Mouse (Mus musculus): ENCODE measurements around the gene Aldh1a3. TPM values are rescaled to one million over a fixed set of nuclear protein-coding genes. Genes with fewer than 3 reads are reported as not detected.

The Aldh1a3 gene
- polyA plus RNA-seq, 1 experiment from 2014 or later: 7.3 TPM

DNA sequence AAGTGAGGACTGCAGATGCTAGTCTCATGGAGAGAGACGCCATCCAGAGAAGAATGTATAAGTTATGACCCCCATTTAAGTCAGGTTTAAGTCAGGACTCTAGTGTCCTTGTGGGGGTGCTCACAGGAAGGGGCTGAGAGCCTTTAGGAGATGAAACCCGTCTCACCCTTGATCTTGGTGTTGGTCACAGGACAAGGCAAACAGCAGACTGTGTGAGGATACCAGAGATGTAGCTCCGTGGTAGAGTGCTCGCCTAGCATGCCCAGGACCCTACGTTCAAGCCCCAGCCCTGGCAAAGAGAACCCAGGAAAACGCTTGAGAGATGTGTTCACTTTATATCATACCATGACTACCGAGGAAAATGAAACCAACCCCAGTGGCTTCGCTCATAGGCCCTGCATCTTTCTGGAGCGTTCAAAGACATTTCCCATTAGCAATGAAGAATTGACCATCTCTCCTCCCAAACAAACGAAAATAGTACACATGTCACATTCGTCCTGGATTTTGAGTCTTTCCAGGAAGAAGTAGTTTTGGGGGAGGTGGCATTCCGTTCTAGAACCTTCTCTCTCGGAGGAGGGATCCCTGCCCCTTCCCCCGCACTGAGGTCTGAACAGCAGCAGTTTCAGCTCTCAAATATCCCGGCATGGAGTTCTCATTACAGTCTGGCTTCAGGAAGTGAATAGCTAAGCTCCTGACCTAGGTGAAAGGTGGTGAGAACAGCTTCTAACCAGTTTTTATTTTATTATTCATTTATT lies 21.6 kb upstream of the Aldh1a3 start:
- H3K9ac ChIP-seq (replicated peaks; ENCODE audit: low read depth, low read length): no peak overlapping the region
- no peak overlapping the region for H3K4me3 ChIP-seq (replicated peaks; ENCODE audit: low read length)
- ATAC-seq: no peak
- H3K4me1 ChIP-seq (replicated peaks; ENCODE audit: control insufficient read depth, insufficient read depth, low read length): peaks cover 7% of the 10 kb centered on the region
- no peaks in the 10 kb centered on the region for H3K36me3 ChIP-seq (ENCODE audit: control insufficient read depth, insufficient read depth)
- WGBS: 78% methylated on average over 15 of the region's 15 CpGs
- no peaks in the 10 kb centered on the region for H3K27me3 ChIP-seq (replicated peaks; ENCODE audit: control insufficient read depth, insufficient read depth, low read length)
- H3K9me3 ChIP-seq (ENCODE audit: control insufficient read depth, low read length): no peaks in the 10 kb centered on the region
- H3K4me2 ChIP-seq (ENCODE audit: low read length): no peak overlapping the region
- H3K27ac ChIP-seq (ENCODE audit: low read length): no peak overlapping the region

DNA sequence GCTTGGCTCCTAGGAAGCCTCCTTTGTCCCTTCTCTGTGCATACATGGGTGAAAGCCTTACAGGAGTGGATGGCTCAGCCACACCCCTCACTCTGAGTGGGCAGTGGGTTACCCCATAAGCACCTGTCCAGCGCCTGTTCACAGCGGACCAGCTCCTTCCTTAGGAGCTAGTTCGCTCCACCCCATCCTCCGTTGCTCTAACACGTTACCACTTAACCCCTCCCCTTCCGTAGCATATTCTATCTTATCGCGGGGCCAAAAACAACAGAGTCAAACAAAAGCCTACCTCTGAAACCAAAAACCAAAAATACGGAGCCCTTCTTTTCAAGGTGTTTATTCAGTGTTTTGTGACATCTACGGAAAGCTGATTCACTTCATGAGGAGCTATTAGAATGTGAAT lies 21.0 kb upstream of the Aldh1a3 start:
- 54% methylated on average over 10 of the region's 10 CpGs for WGBS
- H3K9ac ChIP-seq (replicated peaks; ENCODE audit: low read depth, low read length): no peak overlapping the region

DNA sequence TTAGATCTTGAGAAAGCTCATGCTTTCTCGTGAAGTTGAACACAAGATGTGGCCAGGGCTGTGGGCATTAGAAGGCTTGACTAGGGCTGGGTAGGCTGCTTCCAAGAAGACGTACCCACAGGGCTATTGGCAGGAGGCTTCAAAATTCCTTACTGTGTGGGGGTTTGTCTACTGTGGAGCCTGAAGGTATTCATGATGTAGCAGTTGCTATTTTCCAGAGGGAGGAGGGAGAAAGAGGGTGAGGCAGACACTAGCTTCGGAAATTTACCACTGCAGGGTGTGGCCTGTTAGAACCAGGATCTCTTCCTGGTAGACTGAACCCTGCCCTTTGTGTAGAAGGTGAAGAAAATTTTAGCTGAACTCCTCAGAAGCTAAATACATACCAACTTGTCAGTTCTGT lies 19.5 kb upstream of the Aldh1a3 start:
- Histone ChIP-seq H3K27ac (ENCODE audit: low read length) (no peak overlapping the region), H3K36me3 (ENCODE audit: control insufficient read depth, insufficient read depth) (no peaks in the 10 kb centered on the region), H3K27me3 (replicated peaks; ENCODE audit: control insufficient read depth, insufficient read depth, low read length) (no peaks in the 10 kb centered on the region), H3K4me2 (ENCODE audit: low read length) (no peak overlapping the region), H3K4me1 (replicated peaks; ENCODE audit: control insufficient read depth, insufficient read depth, low read length) (peaks cover 7% of the 10 kb centered on the region), H3K4me3 (replicated peaks; ENCODE audit: low read length) (no peak overlapping the region), H3K9ac (replicated peaks; ENCODE audit: low read depth, low read length) (no peak overlapping the region), H3K9me3 (ENCODE audit: control insufficient read depth, low read length) (no peaks in the 10 kb centered on the region)
- WGBS: 88% methylated on average over 3 of the region's 3 CpGs
- no peak for ATAC-seq

More for the DNA sequence above, 21.0 kb upstream of the Aldh1a3 start:
- no peak for ATAC-seq
- H3K4me3 ChIP-seq (replicated peaks; ENCODE audit: low read length): no peak overlapping the region
- H3K4me1 ChIP-seq (replicated peaks; ENCODE audit: control insufficient read depth, insufficient read depth, low read length): peaks cover 7% of the 10 kb centered on the region
- H3K27ac ChIP-seq (ENCODE audit: low read length): no peak overlapping the region
- H3K27me3 ChIP-seq (replicated peaks; ENCODE audit: control insufficient read depth, insufficient read depth, low read length): no peaks in the 10 kb centered on the region
- no peaks in the 10 kb centered on the region for H3K36me3 ChIP-seq (ENCODE audit: control insufficient read depth, insufficient read depth)
- no peak overlapping the region for H3K4me2 ChIP-seq (ENCODE audit: low read length)
- no peaks in the 10 kb centered on the region for H3K9me3 ChIP-seq (ENCODE audit: control insufficient read depth, low read length)

DNA sequence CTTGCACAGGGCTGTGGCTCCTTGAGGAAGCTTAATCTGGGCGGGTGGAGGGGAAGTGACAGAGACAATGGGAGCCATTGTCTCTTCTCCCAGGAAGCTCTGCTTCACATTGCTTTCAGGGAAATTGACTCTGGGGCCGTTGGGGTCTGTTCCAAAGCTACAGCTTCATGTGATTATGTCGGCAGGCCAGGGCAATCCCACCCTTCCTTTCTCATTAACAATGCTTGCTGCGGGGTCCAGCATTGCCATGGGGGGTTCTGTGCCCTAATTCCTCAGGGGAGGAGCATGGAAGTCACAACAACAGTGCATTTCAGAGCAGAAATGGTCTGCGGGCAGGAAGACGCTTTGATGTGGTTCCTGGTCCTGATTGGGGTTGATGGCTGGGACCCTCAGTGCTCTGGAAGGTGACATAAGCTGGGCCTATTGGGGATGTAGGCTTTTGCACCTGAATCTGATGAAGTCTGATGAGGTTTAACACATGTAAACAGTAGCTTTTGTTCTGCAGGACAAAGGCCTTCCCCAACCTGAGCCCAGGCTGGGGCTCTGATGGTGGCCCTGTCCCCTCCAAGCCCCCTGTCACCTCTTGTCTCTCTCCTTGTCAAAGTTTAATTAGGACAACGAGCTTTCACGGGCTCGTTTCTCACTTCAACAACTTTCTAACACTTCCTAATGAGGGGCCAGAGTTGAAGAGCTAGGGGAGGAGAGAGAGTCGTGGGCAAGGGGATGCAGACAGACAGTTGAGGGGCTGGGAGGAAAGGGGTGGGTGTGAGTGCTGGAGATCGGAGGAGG lies 18.0 kb upstream of the Aldh1a3 start:
- peaks cover 4% of the 10 kb centered on the region for H3K4me1 ChIP-seq (replicated peaks; ENCODE audit: control insufficient read depth, insufficient read depth, low read length)
- no peaks in the 10 kb centered on the region for H3K9me3 ChIP-seq (ENCODE audit: control insufficient read depth, low read length)
- no peak overlapping the region for H3K4me2 ChIP-seq (ENCODE audit: low read length)
- H3K36me3 ChIP-seq (ENCODE audit: control insufficient read depth, insufficient read depth): no peaks in the 10 kb centered on the region
- WGBS: 13% methylated on average over 11 of the region's 11 CpGs
- no peak overlapping the region for H3K9ac ChIP-seq (replicated peaks; ENCODE audit: low read depth, low read length)
- no peaks in the 10 kb centered on the region for H3K27me3 ChIP-seq (replicated peaks; ENCODE audit: control insufficient read depth, insufficient read depth, low read length)
- H3K27ac ChIP-seq (ENCODE audit: low read length): no peak overlapping the region
- no peak for ATAC-seq
- no peak overlapping the region for H3K4me3 ChIP-seq (replicated peaks; ENCODE audit: low read length)

DNA sequence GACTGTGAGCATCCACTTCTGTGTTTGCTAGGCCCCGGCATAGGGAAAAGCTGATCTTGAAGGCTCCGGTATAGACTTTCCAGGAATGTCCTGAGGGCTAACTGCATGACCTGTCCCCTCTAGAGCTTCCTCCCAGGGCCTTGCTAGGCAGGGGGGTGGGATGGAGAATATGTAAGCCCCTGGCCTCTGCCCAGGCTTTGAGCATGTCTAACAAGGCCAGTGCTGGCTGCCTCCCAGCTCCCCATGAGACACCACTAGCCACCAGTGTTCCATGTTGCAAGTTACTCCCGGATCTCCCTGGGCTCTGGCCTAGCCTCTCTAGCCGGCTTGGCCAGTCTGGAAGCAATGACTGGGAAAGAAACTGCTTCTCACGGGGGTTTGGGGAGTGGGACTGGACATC lies 17.4 kb upstream of the Aldh1a3 start:
- no peak overlapping the region for H3K4me3 ChIP-seq (replicated peaks; ENCODE audit: low read length)
- no peaks in the 10 kb centered on the region for H3K9me3 ChIP-seq (ENCODE audit: control insufficient read depth, low read length)
- no peaks in the 10 kb centered on the region for H3K36me3 ChIP-seq (ENCODE audit: control insufficient read depth, insufficient read depth)
- H3K27me3 ChIP-seq (replicated peaks; ENCODE audit: control insufficient read depth, insufficient read depth, low read length): no peaks in the 10 kb centered on the region
- ATAC-seq: no peak
- no peak overlapping the region for H3K27ac ChIP-seq (ENCODE audit: low read length)
- no peak overlapping the region for H3K9ac ChIP-seq (replicated peaks; ENCODE audit: low read depth, low read length)
- no peak overlapping the region for H3K4me2 ChIP-seq (ENCODE audit: low read length)
- WGBS: 57% methylated on average over 5 of the region's 5 CpGs
- no peaks in the 10 kb centered on the region for H3K4me1 ChIP-seq (replicated peaks; ENCODE audit: control insufficient read depth, insufficient read depth, low read length)

DNA sequence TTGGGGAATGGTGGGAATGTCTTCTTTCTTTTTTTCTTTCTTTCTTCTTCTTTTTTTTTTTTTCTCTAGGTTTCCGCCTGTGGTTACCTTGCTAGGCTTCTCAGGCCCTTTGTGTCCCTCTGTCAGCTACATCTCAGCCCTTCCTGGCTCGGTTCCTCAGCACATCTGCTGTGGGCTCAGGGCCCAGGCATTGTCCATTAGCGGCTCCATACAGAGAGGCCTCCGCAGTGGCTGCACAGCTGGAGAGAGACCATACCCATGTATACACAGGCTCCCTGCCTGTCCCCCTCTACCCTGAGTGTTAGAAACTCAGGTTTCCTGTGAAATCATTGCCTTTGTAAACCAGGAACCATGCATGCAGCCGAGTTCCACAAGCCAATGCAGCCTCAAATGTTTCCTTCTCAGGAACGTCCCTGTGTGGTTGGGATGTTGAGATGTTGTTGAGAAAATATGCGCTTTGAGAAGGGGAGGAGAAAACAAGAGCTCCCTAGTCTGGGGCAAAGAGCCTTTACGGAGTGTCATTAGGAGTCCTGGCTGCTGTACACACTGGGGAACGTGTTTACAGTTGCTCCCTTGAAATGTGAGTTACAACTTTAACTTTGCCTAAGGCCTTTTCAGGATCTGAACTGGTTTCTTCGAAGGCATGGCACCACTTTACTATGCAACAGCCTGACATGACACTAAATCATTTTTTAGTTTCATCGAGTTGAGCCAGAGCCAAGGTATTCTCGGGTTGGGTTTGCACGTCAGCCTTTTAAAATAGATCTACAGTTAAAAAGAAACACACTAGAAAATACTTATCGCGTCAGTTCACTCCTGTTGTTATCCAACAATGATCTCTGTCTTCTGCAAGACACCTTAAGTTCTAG lies 15.4 kb upstream of the Aldh1a3 start:
- no peak overlapping the region for H3K4me2 ChIP-seq (ENCODE audit: low read length)
- no peaks in the 10 kb centered on the region for H3K9me3 ChIP-seq (ENCODE audit: control insufficient read depth, low read length)
- H3K27me3 ChIP-seq (replicated peaks; ENCODE audit: control insufficient read depth, insufficient read depth, low read length): no peaks in the 10 kb centered on the region
- 58% methylated on average over 15 of the region's 15 CpGs for WGBS
- H3K36me3 ChIP-seq (ENCODE audit: control insufficient read depth, insufficient read depth): no peaks in the 10 kb centered on the region
- ATAC-seq: no peak
- H3K27ac ChIP-seq (ENCODE audit: low read length): no peak overlapping the region
- no peak overlapping the region for H3K9ac ChIP-seq (replicated peaks; ENCODE audit: low read depth, low read length)
- no peaks in the 10 kb centered on the region for H3K4me1 ChIP-seq (replicated peaks; ENCODE audit: control insufficient read depth, insufficient read depth, low read length)
- no peak overlapping the region for H3K4me3 ChIP-seq (replicated peaks; ENCODE audit: low read length)

DNA sequence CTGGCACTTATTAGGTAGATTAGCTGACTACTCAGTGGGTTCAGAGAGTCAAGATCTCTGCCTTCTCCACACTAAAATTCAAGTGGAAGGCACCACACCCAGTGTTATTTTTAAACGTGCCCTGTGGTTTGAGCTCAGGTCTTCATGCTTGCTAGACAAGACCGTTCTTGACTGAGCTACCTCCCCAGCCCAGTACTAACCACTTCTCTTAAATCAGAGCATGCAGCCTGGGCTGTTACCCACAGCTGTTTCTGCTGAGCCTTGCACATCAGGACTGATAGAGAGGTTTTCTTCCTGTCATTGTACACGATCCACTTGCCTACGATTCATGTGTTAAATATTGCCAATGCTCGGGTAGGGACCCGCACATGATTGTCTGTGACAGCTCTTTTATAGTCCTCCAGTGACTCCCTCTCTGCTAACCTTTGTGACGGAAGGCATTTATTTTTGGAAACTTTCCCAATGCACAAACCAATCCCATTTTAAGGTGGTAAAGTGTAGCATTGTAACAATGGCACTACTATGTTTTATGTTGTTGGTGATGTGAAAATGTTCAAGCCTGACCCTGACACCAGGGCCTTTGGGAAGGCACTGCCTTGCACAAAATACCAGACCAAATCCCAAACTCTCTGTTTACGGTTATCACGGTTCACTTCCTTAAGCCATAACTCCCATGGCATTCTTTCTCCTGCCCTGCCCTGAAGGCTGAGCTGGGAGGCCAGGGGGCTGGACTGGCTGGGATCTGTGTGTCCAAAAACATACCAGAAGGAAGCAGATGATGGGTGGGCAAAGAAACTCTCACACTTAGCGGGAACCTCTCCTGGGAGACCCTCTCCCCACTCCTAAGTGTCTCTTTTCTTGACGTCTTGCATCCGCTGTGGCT lies 11.7 kb upstream of the Aldh1a3 start:
- H3K27me3 ChIP-seq (replicated peaks; ENCODE audit: control insufficient read depth, insufficient read depth, low read length): no peaks in the 10 kb centered on the region
- H3K36me3 ChIP-seq (ENCODE audit: control insufficient read depth, insufficient read depth): no peaks in the 10 kb centered on the region
- H3K4me3 ChIP-seq (replicated peaks; ENCODE audit: low read length): no peak overlapping the region
- WGBS: 77% methylated on average over 12 of the region's 12 CpGs
- no peaks in the 10 kb centered on the region for H3K4me1 ChIP-seq (replicated peaks; ENCODE audit: control insufficient read depth, insufficient read depth, low read length)
- H3K27ac ChIP-seq (ENCODE audit: low read length): no peak overlapping the region
- H3K4me2 ChIP-seq (ENCODE audit: low read length): no peak overlapping the region
- H3K9me3 ChIP-seq (ENCODE audit: control insufficient read depth, low read length): no peaks in the 10 kb centered on the region
- no peak for ATAC-seq
- H3K9ac ChIP-seq (replicated peaks; ENCODE audit: low read depth, low read length): no peak overlapping the region

DNA sequence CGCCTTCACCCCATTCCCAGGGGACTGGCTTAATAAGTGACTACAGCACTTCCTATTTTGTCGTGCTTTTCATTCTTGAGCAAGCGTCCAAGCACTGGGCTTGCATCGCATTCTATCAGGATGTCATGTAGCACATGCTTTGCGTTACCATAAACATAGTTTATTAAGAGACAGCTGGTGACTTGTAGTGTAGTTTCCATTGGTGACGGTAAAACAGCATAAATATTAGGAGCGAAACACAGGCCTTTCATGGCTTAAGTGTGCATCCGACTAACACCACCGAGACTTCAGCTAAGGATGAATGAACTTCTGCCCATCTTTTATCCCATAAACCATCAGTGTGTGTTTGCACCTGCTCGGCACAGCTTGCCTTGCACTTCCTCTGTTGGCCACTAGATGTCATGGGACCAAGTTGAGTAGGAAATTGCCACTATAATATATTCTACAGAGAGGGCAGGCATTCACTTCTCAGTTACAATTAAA lies 7.2 kb upstream of the Aldh1a3 start:
- Histone ChIP-seq H3K9me3 (ENCODE audit: control insufficient read depth, low read length) (no peaks in the 10 kb centered on the region), H3K4me1 (replicated peaks; ENCODE audit: control insufficient read depth, insufficient read depth, low read length) (no peaks in the 10 kb centered on the region), H3K9ac (replicated peaks; ENCODE audit: low read depth, low read length) (no peak overlapping the region), H3K27me3 (replicated peaks; ENCODE audit: control insufficient read depth, insufficient read depth, low read length) (no peaks in the 10 kb centered on the region), H3K4me3 (replicated peaks; ENCODE audit: low read length) (no peak overlapping the region), H3K36me3 (ENCODE audit: control insufficient read depth, insufficient read depth) (no peaks in the 10 kb centered on the region), H3K4me2 (ENCODE audit: low read length) (no peak overlapping the region), H3K27ac (ENCODE audit: low read length) (no peak overlapping the region)
- ATAC-seq: peak; percentile 78
- WGBS: 41% methylated on average over 10 of the region's 10 CpGs

Measured in forebrain, embryonic 16.5 days (tissue).